Mouse (Mus musculus) MEL (cell line): ENCODE results near the gene Mnd1. TPM values are rescaled to one million over a fixed set of nuclear protein-coding genes. Genes with fewer than 3 reads are reported as not detected.

Experiments used
- DNase-seq: peaks from one replicate; pipeline ENCODE4 v3.0.0; 2011; ENCODE audit warnings: low read depth, low spot score
- H3K27ac ChIP-seq: 2 replicates; pipeline ENCODE4 v1.5.1; 2012; ENCODE audit warnings: low read depth, mild to moderate bottlenecking, control low read depth, low read length, moderate library complexity; ENCODE audit not compliant: control insufficient read depth
- H3K27me3 ChIP-seq, 2 experiments: fragments of 150-350 bp in 1 of 2; sonication (generic) in 1 of 2; 2 replicates each; pipeline ENCODE4 v1.6.1; 2012; ENCODE audit warnings: low read length in 2 of 2, mild to moderate bottlenecking in 2 of 2, improper control_type of control experiment in 1 of 2, moderate library complexity in 1 of 2; ENCODE audit not compliant: insufficient read depth in 2 of 2, control insufficient read depth in 1 of 2
- H3K36me3 ChIP-seq, 2 experiments: 2 replicates each; pipeline ENCODE4 v1.6.1; 2012 to 2014; ENCODE audit warnings: low read length in 2 of 2, improper control_type of control experiment in 1 of 2, inconsistent platforms in 1 of 2, mild to moderate bottlenecking in 1 of 2; ENCODE audit not compliant: insufficient read depth in 2 of 2, control insufficient read depth in 1 of 2
- H3K4me1 ChIP-seq, 2 experiments: fragments of 150-350 bp in 1 of 2; sonication (generic) in 1 of 2; 2 replicates each; pipeline ENCODE4 v1.6.1; 2012; ENCODE audit warnings: low read length in 2 of 2, improper control_type of control experiment in 1 of 2, mild to moderate bottlenecking in 1 of 2; ENCODE audit not compliant: insufficient read depth in 2 of 2, control insufficient read depth in 1 of 2
- H3K4me3 ChIP-seq, 2 experiments: fragments of 150-350 bp in 1 of 2; sonication (generic) in 1 of 2; 2 replicates each; pipeline ENCODE4 v1.5.1; 2012; ENCODE audit warnings: low read depth in 2 of 2, low read length in 2 of 2, mild to moderate bottlenecking in 2 of 2, moderate library complexity in 2 of 2, control low read depth in 1 of 2, improper control_type of control experiment in 1 of 2; ENCODE audit not compliant: control insufficient read depth in 1 of 2, insufficient read depth in 1 of 2
- H3K79me2 ChIP-seq: 2 replicates; pipeline ENCODE4 v1.6.1; 2012; ENCODE audit warnings: mild to moderate bottlenecking, low read length, moderate library complexity; ENCODE audit not compliant: control insufficient read depth, poor library complexity, insufficient read depth
- H3K9ac ChIP-seq: 2 replicates; pipeline ENCODE4 v1.6.1; 2012; ENCODE audit warnings: low read depth, mild to moderate bottlenecking, control low read depth, low read length, moderate library complexity; ENCODE audit not compliant: control insufficient read depth, poor library complexity, severe bottlenecking
- H3K9me3 ChIP-seq: fragments of 150-350 bp; sonication (generic); replicated peaks from 2 replicates; pipeline ENCODE4 v1.6.1; 2012; ENCODE audit warnings: mild to moderate bottlenecking, low read length, improper control_type of control experiment, moderate library complexity; ENCODE audit not compliant: insufficient read depth
- BHLHE40 ChIP-seq: IDR thresholded peaks from 2 replicates; pipeline ENCODE4 v1.6.1; 2012; ENCODE audit warnings: low read depth, mild to moderate bottlenecking, inconsistent platforms, low read length, improper control_type of control experiment, borderline replicate concordance
- EP300 ChIP-seq, 2 experiments: IDR thresholded peaks; 2 replicates each; pipeline ENCODE4 v1.6.1; 2011; ENCODE audit warnings: improper control_type of control experiment in 2 of 2, low read length in 2 of 2, low read depth in 1 of 2, mild to moderate bottlenecking in 1 of 2
- ETS1 ChIP-seq: IDR thresholded peaks from 2 replicates; pipeline ENCODE4 v1.6.1; 2012; ENCODE audit warnings: low read depth, mild to moderate bottlenecking, inconsistent platforms, low read length, improper control_type of control experiment, moderate library complexity
- GABPA ChIP-seq: IDR thresholded peaks from 2 replicates; pipeline ENCODE4 v1.6.1; 2012; ENCODE audit warnings: low read depth, mild to moderate bottlenecking, inconsistent platforms, low read length, improper control_type of control experiment, moderate library complexity
- GATA1 ChIP-seq: IDR thresholded peaks from 2 replicates; pipeline ENCODE4 v1.6.1; 2011; ENCODE audit warnings: low read depth, low read length, improper control_type of control experiment
- JUND ChIP-seq: IDR thresholded peaks from 2 replicates; pipeline ENCODE4 v1.6.1; 2011; ENCODE audit warnings: low read depth, mild to moderate bottlenecking, improper control_type of control experiment, low read length
- MAFK ChIP-seq: IDR thresholded peaks from 2 replicates; pipeline ENCODE4 v1.6.1; 2011; ENCODE audit warnings: low read depth, mild to moderate bottlenecking, low read length, improper control_type of control experiment, borderline replicate concordance
- MAX ChIP-seq: IDR thresholded peaks from 2 replicates; pipeline ENCODE4 v1.6.1; 2011; ENCODE audit warnings: low read length, improper control_type of control experiment
- MEF2A ChIP-seq: IDR thresholded peaks from 2 replicates; pipeline ENCODE4 v1.6.1; 2014; ENCODE audit warnings: low read depth, mild to moderate bottlenecking, inconsistent platforms, low read length, improper control_type of control experiment; ENCODE audit not compliant: poor library complexity, insufficient replicate concordance, severe bottlenecking; ENCODE audit errors: extremely low read depth
- MXI1 ChIP-seq: IDR thresholded peaks from 2 replicates; pipeline ENCODE4 v1.6.1; 2011; ENCODE audit warnings: mild to moderate bottlenecking, low read depth, low read length, improper control_type of control experiment
- MYB ChIP-seq: IDR thresholded peaks from 2 replicates; pipeline ENCODE4 v1.6.1; 2011; ENCODE audit warnings: mild to moderate bottlenecking, low read depth, low read length, improper control_type of control experiment
- NELFE ChIP-seq: IDR thresholded peaks from 2 replicates; pipeline ENCODE4 v1.6.1; 2011; ENCODE audit warnings: low read depth, low read length, improper control_type of control experiment
- NRF1 ChIP-seq: IDR thresholded peaks from 2 replicates; pipeline ENCODE4 v1.6.1; 2014; ENCODE audit warnings: low read depth, mild to moderate bottlenecking, inconsistent platforms, low read length, improper control_type of control experiment, moderate library complexity; ENCODE audit not compliant: poor library complexity, insufficient read depth, severe bottlenecking
- POLR2A ChIP-seq, 2 experiments: IDR thresholded peaks; 2 replicates each; pipeline ENCODE4 v1.6.1; 2011 to 2012; ENCODE audit warnings: low read length in 2 of 2, mild to moderate bottlenecking in 2 of 2, control low read depth in 1 of 2, improper control_type of control experiment in 1 of 2, low read depth in 1 of 2, moderate library complexity in 1 of 2; ENCODE audit not compliant: control insufficient read depth in 1 of 2, insufficient read depth in 1 of 2, poor library complexity in 1 of 2
- POLR2AphosphoS5 ChIP-seq: IDR thresholded peaks from 2 replicates; pipeline ENCODE4 v1.6.1; 2012; ENCODE audit warnings: low read depth, borderline replicate concordance, mild to moderate bottlenecking, inconsistent platforms, low read length, moderate library complexity, mixed read lengths
- RAD21 ChIP-seq: IDR thresholded peaks from 2 replicates; pipeline ENCODE4 v1.6.1; 2011; ENCODE audit warnings: mild to moderate bottlenecking, low read depth, low read length, improper control_type of control experiment
- RCOR1 ChIP-seq: IDR thresholded peaks from 2 replicates; pipeline ENCODE4 v1.6.1; 2012; ENCODE audit warnings: low read depth, mild to moderate bottlenecking, inconsistent platforms, low read length, improper control_type of control experiment
- SIN3A ChIP-seq: IDR thresholded peaks from 2 replicates; pipeline ENCODE4 v1.6.1; 2012; ENCODE audit warnings: low read length, improper control_type of control experiment, inconsistent platforms
- TBP ChIP-seq: IDR thresholded peaks from 2 replicates; pipeline ENCODE4 v1.8.0; 2011; ENCODE audit warnings: low read depth, low read length, improper control_type of control experiment
- TCF12 ChIP-seq: IDR thresholded peaks from 2 replicates; pipeline ENCODE4 v1.6.1; 2014; ENCODE audit warnings: low read depth, mild to moderate bottlenecking, inconsistent platforms, low read length, improper control_type of control experiment, moderate library complexity
- UBTF ChIP-seq: IDR thresholded peaks from 2 replicates; pipeline ENCODE4 v1.6.1; 2012; ENCODE audit warnings: low read depth, mild to moderate bottlenecking, inconsistent platforms, low read length, improper control_type of control experiment, moderate library complexity, borderline replicate concordance; ENCODE audit not compliant: insufficient read depth
- USF2 ChIP-seq, 2 experiments: IDR thresholded peaks; 2 replicates each; pipeline ENCODE4 v1.6.1; 2011 to 2012; ENCODE audit warnings: improper control_type of control experiment in 2 of 2, low read length in 2 of 2, borderline replicate concordance in 1 of 2, inconsistent platforms in 1 of 2, low read depth in 1 of 2, mild to moderate bottlenecking in 1 of 2; ENCODE audit not compliant: insufficient read depth in 1 of 2
- ZC3H11A ChIP-seq: IDR thresholded peaks from 2 replicates; pipeline ENCODE4 v1.6.1; 2012; ENCODE audit warnings: low read depth, mild to moderate bottlenecking, inconsistent platforms, low read length, improper control_type of control experiment
- ZMIZ1 ChIP-seq: IDR thresholded peaks from 2 replicates; pipeline ENCODE4 v1.6.1; 2012; ENCODE audit warnings: low read depth, mild to moderate bottlenecking, inconsistent platforms, low read length, improper control_type of control experiment, moderate library complexity
- polyA plus RNA-seq, 2 experiments: library from polyadenylated mRNA; stranded (reverse) in 1 of 2; unstranded in 1 of 2; fragments of >175 nt in 1 of 2; fragments of >200 nt in 1 of 2; gene quantifications; 2 replicates each; pipeline versions ENCODE4 v1.2.1 to v1.2.4; 2012; ENCODE audit warnings: low replicate concordance in 2 of 2, low read depth in 1 of 2; ENCODE audit not compliant: insufficient read length in 2 of 2, insufficient read depth in 1 of 2, missing spikeins in 1 of 2
- total RNA-seq: library from RNA; depleted of rRNA; stranded (reverse); fragments of 300-350 nt; gene quantifications from 2 replicates; pipeline ENCODE4 v1.2.3, GENCODE M21; 2012

Mnd1 gene
- total and polyA plus RNA-seq, 3 experiments: 11.0 to 11.2 TPM; not detected in 1

DNA sequence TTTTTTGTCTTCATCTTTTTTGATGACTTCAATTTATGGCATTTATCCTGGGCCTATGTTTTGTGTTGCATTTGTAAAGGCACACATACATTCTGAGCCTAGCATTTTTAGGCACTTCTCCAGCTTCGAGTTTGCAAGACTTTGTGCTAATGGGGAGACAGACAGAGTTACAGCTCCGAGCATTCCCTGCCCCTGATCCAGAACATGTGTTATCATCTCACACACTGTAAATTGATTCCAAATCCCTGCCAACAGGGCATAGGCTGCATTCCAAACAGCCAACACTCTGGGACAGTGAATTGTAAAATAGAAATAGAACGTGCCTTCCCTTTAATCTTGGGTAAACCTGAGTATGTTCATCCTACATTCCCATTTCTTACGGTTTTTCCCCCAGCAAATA is 95.9 kb downstream of the Mnd1 start:
- Histone ChIP-seq H3K27ac (no peak overlapping the region), H3K36me3 (no peaks in the 10 kb centered on the region), H3K9ac (no peak overlapping the region), H3K9me3 (no peaks in the 10 kb centered on the region), H3K4me3 (no peak overlapping the region), H3K27me3 (peaks cover 0 to 2% of the 10 kb centered on the region in 2 experiments; a peak in 1 of 4 replicates), H3K79me2 (no peaks in the 10 kb centered on the region), H3K4me1 (no peaks in the 10 kb centered on the region)
- DNase-seq: no peak
- TF ChIP-seq MYB (no peak), USF2 (IDR thresholded peaks at IDR 0.05; ENCODE audit: borderline replicate concordance in 1 of 2, insufficient read depth in 1 of 2, low read depth in 1 of 2, low read length in 2 of 2) (no peak), RCOR1 (no peak), TCF12 (no peak), MEF2A (no peak), MAFK (no peak), SIN3A (no peak), RAD21 (no peak), GABPA (no peak), POLR2AphosphoS5 (no peak), NELFE (no peak), ZC3H11A (no peak)

DNA sequence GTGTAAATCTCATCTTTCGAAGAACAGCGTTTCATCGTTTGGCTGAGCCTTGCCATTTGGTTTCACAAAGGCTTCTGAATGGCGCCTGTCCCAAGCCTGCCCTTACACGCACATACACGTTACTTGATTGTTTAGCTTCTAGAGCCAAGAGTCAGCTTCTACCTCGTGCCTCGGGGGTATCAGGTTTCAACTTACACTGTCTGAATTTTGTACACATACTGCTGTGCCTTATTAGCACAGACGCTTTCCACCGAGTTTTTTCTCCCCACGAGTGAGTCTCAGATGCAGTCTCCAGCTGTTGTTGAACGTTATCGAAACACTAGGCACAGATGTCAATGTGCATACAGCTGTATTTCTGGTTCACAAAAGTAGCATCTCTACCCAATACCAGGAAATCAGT is 96.3 kb downstream of the Mnd1 start:
- Histone ChIP-seq H3K9ac (no peak overlapping the region), H3K4me3 (no peak overlapping the region), H3K4me1 (no peaks in the 10 kb centered on the region), H3K36me3 (no peaks in the 10 kb centered on the region), H3K9me3 (no peaks in the 10 kb centered on the region), H3K27me3 (peaks cover 0 to 2% of the 10 kb centered on the region in 2 experiments; a peak in 1 of 4 replicates), H3K79me2 (no peaks in the 10 kb centered on the region), H3K27ac (no peak overlapping the region)
- DNase-seq: no peak
- TF ChIP-seq RCOR1 (no peak), POLR2A (IDR thresholded peaks at IDR 0.05; ENCODE audit: control insufficient read depth in 1 of 2, insufficient read depth in 1 of 2, low read depth in 1 of 2, low read length in 2 of 2, poor library complexity in 1 of 2) (no peak), ZMIZ1 (no peak), MAX (no peak), MXI1 (no peak), EP300 (IDR thresholded peaks at IDR 0.05; ENCODE audit: low read depth in 1 of 2, low read length in 2 of 2) (no peak), GATA1 (no peak), BHLHE40 (no peak), MAFK (no peak), ETS1 (no peak), JUND (no peak), MYB (no peak), RAD21 (no peak), NRF1 (no peak), TBP (no peak), UBTF (no peak)
